Mouse (Mus musculus): Measurements from ENCODE around the gene Wwox. TPM values are rescaled to one million over a fixed set of nuclear protein-coding genes. Genes with fewer than 3 reads are reported as not detected.

Gene Wwox
- total RNA-seq, 1 experiment, result 12.5 TPM

- Histone ChIP-seq H3K36me3 (ENCODE audit: control insufficient read depth, insufficient read depth, low read length, poor library complexity, severe bottlenecking) (no peaks in the 10 kb centered on the region), H3K27ac (ENCODE audit: insufficient read depth, low read depth, low read length, poor library complexity, severe bottlenecking) (no peak overlapping the region), H3K9ac (ENCODE audit: insufficient read depth, low read depth, low read length, poor library complexity, severe bottlenecking) (no peak overlapping the region), H3K4me1 (ENCODE audit: control insufficient read depth in 2 of 2, insufficient read depth in 2 of 2, low read length in 2 of 2, poor library complexity in 1 of 2) (no peaks in the 10 kb centered on the region), H3K9me3 (ENCODE audit: control insufficient read depth, insufficient read depth, low read depth, low read length) (no peaks in the 10 kb centered on the region), H3K4me3 (ENCODE audit: insufficient read depth in 1 of 2, low read depth in 1 of 2, low read length in 2 of 2, poor library complexity in 1 of 2, severe bottlenecking in 1 of 2) (no peak overlapping the region)
- DNase-seq (ENCODE audit: low read depth, low spot score), result no peak
- in situ Hi-C loops (cut with MboI; ENCODE audit: low sequenced_read_pairs in 2 of 2, unreplicated experiment in 2 of 2), result no loop called here
- TF ChIP-seq CHD2 (IDR thresholded peaks at IDR 0.05; ENCODE audit: low read depth, low read length) (no peak), ZNF384 (IDR thresholded peaks at IDR 0.05; ENCODE audit: low read depth, low read length) (no peak), ZC3H11A (IDR thresholded peaks at IDR 0.05; ENCODE audit: borderline replicate concordance, low read depth, low read length) (no peak), MAFK (IDR thresholded peaks at IDR 0.05; ENCODE audit: insufficient read depth, low read depth, low read length) (no peak), HCFC1 (IDR thresholded peaks at IDR 0.05; ENCODE audit: borderline replicate concordance, insufficient read depth, low read length) (no peak)
Observed at GRCm38 (mm10) chr8:114831595-114831994, 392.1 kb downstream of the Wwox start.

- TF ChIP-seq HCFC1 (IDR thresholded peaks at IDR 0.05; ENCODE audit: borderline replicate concordance, insufficient read depth, low read length) (no peak), CHD2 (IDR thresholded peaks at IDR 0.05; ENCODE audit: low read depth, low read length) (no peak), ZC3H11A (IDR thresholded peaks at IDR 0.05; ENCODE audit: borderline replicate concordance, low read depth, low read length) (no peak), MAFK (IDR thresholded peaks at IDR 0.05; ENCODE audit: insufficient read depth, low read depth, low read length) (no peak), ZNF384 (IDR thresholded peaks at IDR 0.05; ENCODE audit: low read depth, low read length) (no peak)
- H3K4me3 ChIP-seq (ENCODE audit: insufficient read depth in 1 of 2, low read depth in 1 of 2, low read length in 2 of 2, poor library complexity in 1 of 2, severe bottlenecking in 1 of 2), result no peak overlapping the region
- H3K9me3 ChIP-seq (ENCODE audit: control insufficient read depth, insufficient read depth, low read depth, low read length), result no peaks in the 10 kb centered on the region
- no peaks in the 10 kb centered on the region for H3K4me1 ChIP-seq (ENCODE audit: control insufficient read depth in 2 of 2, insufficient read depth in 2 of 2, low read length in 2 of 2, poor library complexity in 1 of 2)
- no peak overlapping the region for H3K27ac ChIP-seq (ENCODE audit: insufficient read depth, low read depth, low read length, poor library complexity, severe bottlenecking)
- H3K36me3 ChIP-seq (ENCODE audit: control insufficient read depth, insufficient read depth, low read length, poor library complexity, severe bottlenecking), result no peaks in the 10 kb centered on the region
- in situ Hi-C loops (cut with MboI; ENCODE audit: low sequenced_read_pairs in 2 of 2, unreplicated experiment in 2 of 2), result no loop called here
- no peak for DNase-seq (ENCODE audit: low read depth, low spot score)
- no peak overlapping the region for H3K9ac ChIP-seq (ENCODE audit: insufficient read depth, low read depth, low read length, poor library complexity, severe bottlenecking)
Observed at GRCm38 (mm10) chr8:114832251-114832774, 392.9 kb downstream of the Wwox start.

GRCm38 (mm10) chr8:114834730-114835129 lies 395.3 kb downstream of the Wwox start:
- in situ Hi-C loops (cut with MboI; ENCODE audit: low sequenced_read_pairs in 2 of 2, unreplicated experiment in 2 of 2), result no loop called here
- TF ChIP-seq CHD2 (IDR thresholded peaks at IDR 0.05; ENCODE audit: low read depth, low read length) (no peak), ZNF384 (IDR thresholded peaks at IDR 0.05; ENCODE audit: low read depth, low read length) (no peak), MAFK (IDR thresholded peaks at IDR 0.05; ENCODE audit: insufficient read depth, low read depth, low read length) (no peak), ZC3H11A (IDR thresholded peaks at IDR 0.05; ENCODE audit: borderline replicate concordance, low read depth, low read length) (no peak), HCFC1 (IDR thresholded peaks at IDR 0.05; ENCODE audit: borderline replicate concordance, insufficient read depth, low read length) (no peak)

GRCm38 (mm10) chr8:114839998-114840397 lies 400.5 kb downstream of the Wwox start:
- TF ChIP-seq ZNF384 (IDR thresholded peaks at IDR 0.05; ENCODE audit: low read depth, low read length) (no peak), MAFK (IDR thresholded peaks at IDR 0.05; ENCODE audit: insufficient read depth, low read depth, low read length) (no peak), HCFC1 (IDR thresholded peaks at IDR 0.05; ENCODE audit: borderline replicate concordance, insufficient read depth, low read length) (no peak), CHD2 (IDR thresholded peaks at IDR 0.05; ENCODE audit: low read depth, low read length) (no peak), ZC3H11A (IDR thresholded peaks at IDR 0.05; ENCODE audit: borderline replicate concordance, low read depth, low read length) (no peak)
- in situ Hi-C loops (cut with MboI; ENCODE audit: low sequenced_read_pairs in 2 of 2, unreplicated experiment in 2 of 2), result no loop called here
- no peak for DNase-seq (ENCODE audit: low read depth, low spot score)

More at GRCm38 (mm10) chr8:114834730-114835129, 395.3 kb downstream of the Wwox start:
- H3K36me3 ChIP-seq (ENCODE audit: control insufficient read depth, insufficient read depth, low read length, poor library complexity, severe bottlenecking), result no peaks in the 10 kb centered on the region
- no peak overlapping the region for H3K27ac ChIP-seq (ENCODE audit: insufficient read depth, low read depth, low read length, poor library complexity, severe bottlenecking)
- no peak overlapping the region for H3K9ac ChIP-seq (ENCODE audit: insufficient read depth, low read depth, low read length, poor library complexity, severe bottlenecking)
- no peak for DNase-seq (ENCODE audit: low read depth, low spot score)
- H3K4me1 ChIP-seq (ENCODE audit: control insufficient read depth in 2 of 2, insufficient read depth in 2 of 2, low read length in 2 of 2, poor library complexity in 1 of 2), result no peaks in the 10 kb centered on the region
- H3K4me3 ChIP-seq (ENCODE audit: insufficient read depth in 1 of 2, low read depth in 1 of 2, low read length in 2 of 2, poor library complexity in 1 of 2, severe bottlenecking in 1 of 2), result no peak overlapping the region
- H3K9me3 ChIP-seq (ENCODE audit: control insufficient read depth, insufficient read depth, low read depth, low read length), result no peaks in the 10 kb centered on the region

More at GRCm38 (mm10) chr8:114839998-114840397, 400.5 kb downstream of the Wwox start:
- no peak overlapping the region for H3K9ac ChIP-seq (ENCODE audit: insufficient read depth, low read depth, low read length, poor library complexity, severe bottlenecking)
- no peaks in the 10 kb centered on the region for H3K36me3 ChIP-seq (ENCODE audit: control insufficient read depth, insufficient read depth, low read length, poor library complexity, severe bottlenecking)
- no peaks in the 10 kb centered on the region for H3K9me3 ChIP-seq (ENCODE audit: control insufficient read depth, insufficient read depth, low read depth, low read length)
- no peak overlapping the region for H3K27ac ChIP-seq (ENCODE audit: insufficient read depth, low read depth, low read length, poor library complexity, severe bottlenecking)
- H3K4me1 ChIP-seq (ENCODE audit: control insufficient read depth in 2 of 2, insufficient read depth in 2 of 2, low read length in 2 of 2, poor library complexity in 1 of 2), result no peaks in the 10 kb centered on the region
- H3K4me3 ChIP-seq (ENCODE audit: insufficient read depth in 1 of 2, low read depth in 1 of 2, low read length in 2 of 2, poor library complexity in 1 of 2, severe bottlenecking in 1 of 2), result no peak overlapping the region

All from ES-E14 (cell line).